Mouse (Mus musculus): ENCODE measurements around the gene Prdx3. TPM values are rescaled to one million over a fixed set of nuclear protein-coding genes. Genes with fewer than 3 reads are reported as not detected.
A peak's percentile ranks its signal among the peaks of the same experiment; 100 is the strongest.

Prdx3 gene
- polyA plus RNA-seq (2012; rRNA removed), result 152 and 217 TPM in 2 replicates
- polyA plus RNA-seq (2014; fragmentation: Nextera tagmentation; extraction: Ambion mirVana), result 401 and 411 TPM in 2 replicates

GRCm38 (mm10) chr19:60874064-60874694, at the start of gene Prdx3:
Prdx3 (minus strand) TSS chr19:60874556.
- ATAC-seq (ENCODE audit: insufficient read depth) (peak; percentile 91), DNase-seq (ENCODE audit: low read depth in 3 of 3, low spot score in 3 of 3) (peak; percentile 92 to 94 (median 93))
- Histone ChIP-seq H3K27me3 (ENCODE audit: control insufficient read depth, insufficient read depth, low read length) (no peaks in the 10 kb centered on the region), H3K4me1 (replicated peaks; ENCODE audit: control insufficient read depth in 2 of 2, insufficient read depth in 2 of 2, low read length in 1 of 2) (peaks cover 22% of the 10 kb centered on the region in 2 experiments), H3K9me3 (ENCODE audit: control insufficient read depth, low read length) (no peaks in the 10 kb centered on the region), H3K9ac (replicated peaks) (peak within 1 kb of the TSS; percentile 90), H3K4me2 (ENCODE audit: low read depth) (peak within 1 kb of the TSS; percentile 80), H3K4me3 (ENCODE audit: insufficient read depth in 1 of 2, low read depth in 2 of 2, low read length in 2 of 2) (peak within 1 kb of the TSS; percentile 92 to 96), H3K27ac (peak within 1 kb of the TSS; percentile 95), H3K36me3 (replicated peaks; ENCODE audit: control insufficient read depth, insufficient read depth, low read depth) (peaks cover 35% of the 10 kb centered on the region)
- TF ChIP-seq EP300 (IDR thresholded peaks at IDR 0.05; ENCODE audit: low read depth) (no peak), CTCF (IDR thresholded peaks at IDR 0.05; ENCODE audit: low read depth) (peak; percentile 46; the same call in 1 of the 2 replicates)
- WGBS (ENCODE audit: insufficient replicate concordance), result under 1% methylated on average over 28 of the region's 28 CpGs

GRCm38 (mm10) chr19:60916869-60917570, 42.7 kb upstream of the Prdx3 start:
- DNase-seq (ENCODE audit: low read depth in 3 of 3, low spot score in 3 of 3), result no peak
- Histone ChIP-seq H3K27ac (no peak overlapping the region), H3K9me3 (ENCODE audit: control insufficient read depth, low read length) (no peaks in the 10 kb centered on the region), H3K9ac (replicated peaks) (no peak overlapping the region), H3K4me2 (ENCODE audit: low read depth) (no peak overlapping the region), H3K36me3 (replicated peaks; ENCODE audit: control insufficient read depth, insufficient read depth, low read depth) (no peaks in the 10 kb centered on the region), H3K4me1 (replicated peaks; ENCODE audit: control insufficient read depth in 2 of 2, insufficient read depth in 2 of 2, low read length in 1 of 2) (peaks cover 0 to 3% of the 10 kb centered on the region in 2 experiments; a peak in 1 of 4 replicates), H3K4me3 (ENCODE audit: insufficient read depth in 1 of 2, low read depth in 2 of 2, low read length in 2 of 2) (no peak overlapping the region), H3K27me3 (ENCODE audit: control insufficient read depth, insufficient read depth, low read length) (no peaks in the 10 kb centered on the region; the same call in 1 of the 2 replicates)
- TF ChIP-seq CTCF (IDR thresholded peaks at IDR 0.05; ENCODE audit: low read depth) (no peak), EP300 (IDR thresholded peaks at IDR 0.05; ENCODE audit: low read depth) (no peak)
- 65% methylated on average over 6 of the region's 6 CpGs for WGBS (ENCODE audit: insufficient replicate concordance)
- no peak for ATAC-seq (ENCODE audit: insufficient read depth)

- WGBS (ENCODE audit: insufficient replicate concordance), result 13% methylated on average over 3 of the region's 3 CpGs
- DNase-seq (ENCODE audit: low read depth in 3 of 3, low spot score in 3 of 3) (no peak), ATAC-seq (ENCODE audit: insufficient read depth) (no peak)
- Histone ChIP-seq H3K9me3 (ENCODE audit: control insufficient read depth, low read length) (no peaks in the 10 kb centered on the region), H3K4me2 (ENCODE audit: low read depth) (no peak overlapping the region), H3K36me3 (replicated peaks; ENCODE audit: control insufficient read depth, insufficient read depth, low read depth) (no peaks in the 10 kb centered on the region), H3K4me3 (ENCODE audit: insufficient read depth in 1 of 2, low read depth in 2 of 2, low read length in 2 of 2) (no peak overlapping the region), H3K4me1 (replicated peaks; ENCODE audit: control insufficient read depth in 2 of 2, insufficient read depth in 2 of 2, low read length in 1 of 2) (peaks cover 0 to 3% of the 10 kb centered on the region in 2 experiments; a peak in 1 of 4 replicates), H3K27me3 (ENCODE audit: control insufficient read depth, insufficient read depth, low read length) (no peaks in the 10 kb centered on the region; the same call in 1 of the 2 replicates), H3K9ac (replicated peaks) (no peak overlapping the region), H3K27ac (no peak overlapping the region)
- no peak for TF ChIP-seq EP300 (IDR thresholded peaks at IDR 0.05; ENCODE audit: low read depth)
- TF ChIP-seq CTCF (IDR thresholded peaks at IDR 0.05; ENCODE audit: low read depth), result no peak
Observed at GRCm38 (mm10) chr19:60915862-60916261, 41.5 kb upstream of the Prdx3 start.

- Histone ChIP-seq H3K4me3 (ENCODE audit: insufficient read depth in 1 of 2, low read depth in 2 of 2, low read length in 2 of 2) (no peak overlapping the region), H3K9me3 (ENCODE audit: control insufficient read depth, low read length) (no peaks in the 10 kb centered on the region), H3K27me3 (ENCODE audit: control insufficient read depth, insufficient read depth, low read length) (no peaks in the 10 kb centered on the region; the same call in 1 of the 2 replicates), H3K36me3 (replicated peaks; ENCODE audit: control insufficient read depth, insufficient read depth, low read depth) (no peaks in the 10 kb centered on the region), H3K27ac (no peak overlapping the region), H3K9ac (replicated peaks) (no peak overlapping the region), H3K4me1 (replicated peaks; ENCODE audit: control insufficient read depth in 2 of 2, insufficient read depth in 2 of 2, low read length in 1 of 2) (peaks cover 0 to 3% of the 10 kb centered on the region in 2 experiments; a peak in 1 of 4 replicates), H3K4me2 (ENCODE audit: low read depth) (no peak overlapping the region)
- WGBS (ENCODE audit: insufficient replicate concordance), result 45% methylated on average over 4 of the region's 4 CpGs
- no peak for TF ChIP-seq EP300 (IDR thresholded peaks at IDR 0.05; ENCODE audit: low read depth)
- no peak for TF ChIP-seq CTCF (IDR thresholded peaks at IDR 0.05; ENCODE audit: low read depth)
- ATAC-seq (ENCODE audit: insufficient read depth), result no peak
- no peak for DNase-seq (ENCODE audit: low read depth in 3 of 3, low spot score in 3 of 3)
Observed at GRCm38 (mm10) chr19:60915236-60915635, 40.9 kb upstream of the Prdx3 start.

DNA sequence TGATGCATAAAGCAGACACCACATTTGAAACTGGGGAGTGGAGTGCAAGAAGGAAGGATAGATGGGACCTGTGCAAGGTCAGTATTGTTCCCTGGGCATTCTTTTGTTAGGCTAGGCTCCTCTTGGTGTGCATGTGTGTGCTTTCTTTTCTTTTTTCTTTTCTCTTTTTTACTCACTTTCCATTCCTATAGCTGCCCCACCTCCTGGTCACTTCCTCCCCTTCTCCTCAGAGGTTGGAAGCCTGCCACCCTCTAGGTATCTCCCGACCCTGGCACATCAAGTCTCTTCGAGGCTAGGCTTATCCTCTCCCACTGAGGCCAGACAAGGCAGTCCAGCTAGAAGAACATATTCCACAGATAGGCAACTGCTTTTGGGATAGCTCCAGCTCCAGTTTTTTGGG, 37.3 kb upstream of the Prdx3 start:
- Histone ChIP-seq H3K4me2 (ENCODE audit: low read depth) (no peak overlapping the region), H3K4me3 (ENCODE audit: insufficient read depth in 1 of 2, low read depth in 2 of 2, low read length in 2 of 2) (no peak overlapping the region), H3K27me3 (ENCODE audit: control insufficient read depth, insufficient read depth, low read length) (no peaks in the 10 kb centered on the region; the same call in 1 of the 2 replicates), H3K9ac (replicated peaks) (no peak overlapping the region), H3K9me3 (ENCODE audit: control insufficient read depth, low read length) (no peaks in the 10 kb centered on the region), H3K36me3 (replicated peaks; ENCODE audit: control insufficient read depth, insufficient read depth, low read depth) (no peaks in the 10 kb centered on the region), H3K27ac (no peak overlapping the region), H3K4me1 (replicated peaks; ENCODE audit: control insufficient read depth in 2 of 2, insufficient read depth in 2 of 2, low read length in 1 of 2) (peaks cover 0 to 3% of the 10 kb centered on the region in 2 experiments; a peak in 1 of 4 replicates)
- TF ChIP-seq EP300 (IDR thresholded peaks at IDR 0.05; ENCODE audit: low read depth) (no peak), CTCF (IDR thresholded peaks at IDR 0.05; ENCODE audit: low read depth) (no peak)
- DNase-seq (ENCODE audit: low read depth in 3 of 3, low spot score in 3 of 3) (no peak), ATAC-seq (ENCODE audit: insufficient read depth) (no peak)
- WGBS (ENCODE audit: insufficient replicate concordance), result 50% methylated on average over 2 of the region's 2 CpGs

All from liver, embryonic 14.5 days (tissue).